Mouse (Mus musculus) gastrocnemius, postnatal 4 days (tissue): ENCODE results near the gene Peg3. TPM values are rescaled to one million over a fixed set of nuclear protein-coding genes. Genes with fewer than 3 reads are reported as not detected.
"Not testable (repeated sequence)": the region's sequence is repeated elsewhere in the genome, so short reads cannot be mapped to it uniquely, and the experiment has no call there.

Experiments
- DNase-seq, 2 experiments: peaks; one replicate each; pipeline ENCODE4 v3.0.0; 2021 to 2022; ENCODE audit warnings: low spot score in 2 of 2, mixed read lengths in 2 of 2
- long read RNA-seq, 2 experiments: library from polyadenylated mRNA; stranded (forward); transcript quantifications; one replicate each; pipeline ENCODE4 v2.0.0; 2021
- total RNA-seq, 2 experiments: library from RNA; stranded (reverse); gene quantifications; 2 replicates each; pipeline ENCODE4 v1.2.3; 2021

Peg3 gene
- total RNA-seq, result 100 to 1,000 TPM; 567 to 584 TPM
- long read RNA-seq, experiment 1, partial matches to known transcripts, result 0 of 81 reads
- long read RNA-seq, experiment 1, other reads (novel, unspliced or antisense), result 81 of 81 reads
- long read RNA-seq, experiment 2, full-length matches to known transcripts, result 4 of 73 reads
- long read RNA-seq, experiment 2, partial matches to known transcripts, result 1 of 73 reads
- long read RNA-seq, experiment 2, other reads (novel, unspliced or antisense), result 68 of 73 reads

GRCm38 (mm10) chr7:6730241-6730640, at the start of gene Peg3, which contains the start of gene Usp29:
Peg3 (minus strand) TSS chr7:6730431.
Usp29 (plus strand) TSS chr7:6730578.
- DNase-seq, result peak; percentile 63 to 84

- DNase-seq, result no peak
Measured at GRCm38 (mm10) chr7:6779172-6779571, 48.9 kb upstream of the Peg3 start.

GRCm38 (mm10) chr7:6777689-6778088, 47.5 kb upstream of the Peg3 start:
- no peak for DNase-seq

- DNase-seq, result peak; percentile 35 to 49
Measured at GRCm38 (mm10) chr7:6777107-6777506, 46.9 kb upstream of the Peg3 start.

- no peak for DNase-seq
Measured at GRCm38 (mm10) chr7:6776314-6777059, 46.3 kb upstream of the Peg3 start.

- not testable (repeated sequence) for DNase-seq
Measured at GRCm38 (mm10) chr7:6773865-6774413, 43.7 kb upstream of the Peg3 start.

- DNase-seq, result peak in 1 of 2 experiments; percentile 70
Measured at GRCm38 (mm10) chr7:6770286-6770685, 40.1 kb upstream of the Peg3 start.

- no peak for DNase-seq
Measured at GRCm38 (mm10) chr7:6765240-6765639, 35.0 kb upstream of the Peg3 start.

- DNase-seq, result no peak
Measured at GRCm38 (mm10) chr7:6760170-6760569, 29.9 kb upstream of the Peg3 start.

- no peak for DNase-seq
Measured at GRCm38 (mm10) chr7:6759698-6760097, 29.5 kb upstream of the Peg3 start.

GRCm38 (mm10) chr7:6756777-6757291, 26.6 kb upstream of the Peg3 start:
- DNase-seq, result no peak

- no peak for DNase-seq
Measured at GRCm38 (mm10) chr7:6753440-6753839, 23.2 kb upstream of the Peg3 start.

GRCm38 (mm10) chr7:6749196-6749595, 19.0 kb upstream of the Peg3 start:
- peak in 1 of 2 experiments; percentile 65 for DNase-seq

- no peak for DNase-seq
Measured at GRCm38 (mm10) chr7:6744281-6744904, 14.2 kb upstream of the Peg3 start.

- DNase-seq, result no peak
Measured at GRCm38 (mm10) chr7:6736060-6736459, 5.8 kb upstream of the Peg3 start.

- DNase-seq, result no peak
Measured at GRCm38 (mm10) chr7:6731930-6732329, 1.7 kb upstream of the Peg3 start.

GRCm38 (mm10) chr7:6731373-6731772, 1.1 kb upstream of the Peg3 start:
- DNase-seq, result no peak

- no peak for DNase-seq
Measured at GRCm38 (mm10) chr7:6730801-6731200, 570 bp upstream of the Peg3 start.

GRCm38 (mm10) chr7:6729061-6729817, 992 bp downstream of the Peg3 start:
- DNase-seq, result peak; percentile 87 to 96

GRCm38 (mm10) chr7:6728263-6728931, 1.8 kb downstream of the Peg3 start:
- peak; percentile 71 to 85 for DNase-seq
